Mouse (Mus musculus) frontal cortex, adult (tissue): ENCODE measurements around the gene Tmem121b.

Source experiments
- ATAC-seq: cut with Nextera tagmentation; 2 replicates; pipeline ENCODE4 v1.9.2; 2017; ENCODE audit warnings: mild to moderate bottlenecking, moderate library complexity, mixed read lengths; ENCODE audit not compliant: low TSS enrichment

The Tmem121b gene

DNA sequence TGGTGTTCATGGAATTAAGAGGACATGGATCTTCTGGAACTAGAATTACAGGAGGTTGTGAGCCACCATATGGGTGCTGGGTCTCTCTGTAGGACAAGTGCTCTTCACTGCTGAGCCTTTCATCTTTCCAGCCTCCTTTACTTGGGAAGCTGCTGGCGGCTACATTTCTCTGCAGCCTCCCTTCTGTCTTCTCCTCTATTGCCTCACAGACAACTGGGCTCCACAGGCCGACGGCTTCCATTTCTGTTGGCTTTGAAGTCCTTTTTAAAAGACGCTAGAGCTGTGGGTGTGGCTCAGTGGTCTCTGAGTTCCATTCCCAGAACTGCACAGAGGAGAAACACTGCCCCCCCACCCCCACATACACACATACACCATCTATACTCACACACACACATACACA lies 28.2 kb downstream of the Tmem121b start:
- no peak for ATAC-seq

GRCm38 (mm10) chr6:120464406-120464939 lies 29.1 kb downstream of the Tmem121b start:
- ATAC-seq, result no peak

DNA sequence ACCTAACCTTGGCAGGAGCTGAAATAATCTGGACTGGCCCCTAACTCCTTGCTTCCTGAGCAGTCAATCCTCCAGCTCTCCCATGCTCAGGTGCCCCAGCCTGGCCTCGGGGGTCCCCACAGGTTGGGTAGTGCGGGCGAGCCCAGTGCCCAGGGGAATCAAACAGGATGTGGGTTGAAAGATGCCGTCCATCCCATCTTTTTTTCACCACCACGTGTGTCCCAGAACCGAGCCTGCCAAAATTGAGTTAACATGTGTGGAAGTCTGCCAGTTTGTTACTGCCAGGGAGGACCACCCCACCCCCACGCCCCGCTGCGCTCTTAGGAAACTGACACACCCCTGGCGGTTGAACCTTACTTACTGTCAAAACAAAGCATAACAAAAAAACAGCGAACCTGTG lies 29.7 kb downstream of the Tmem121b start:
- ATAC-seq, result no peak

- peak; percentile 80 for ATAC-seq
Measured at GRCm38 (mm10) chr6:120463086-120463871, 30.3 kb downstream of the Tmem121b start, which contains the start of gene Il17ra. TSS of gene Il17ra (plus strand) at chr6:120463247.

DNA sequence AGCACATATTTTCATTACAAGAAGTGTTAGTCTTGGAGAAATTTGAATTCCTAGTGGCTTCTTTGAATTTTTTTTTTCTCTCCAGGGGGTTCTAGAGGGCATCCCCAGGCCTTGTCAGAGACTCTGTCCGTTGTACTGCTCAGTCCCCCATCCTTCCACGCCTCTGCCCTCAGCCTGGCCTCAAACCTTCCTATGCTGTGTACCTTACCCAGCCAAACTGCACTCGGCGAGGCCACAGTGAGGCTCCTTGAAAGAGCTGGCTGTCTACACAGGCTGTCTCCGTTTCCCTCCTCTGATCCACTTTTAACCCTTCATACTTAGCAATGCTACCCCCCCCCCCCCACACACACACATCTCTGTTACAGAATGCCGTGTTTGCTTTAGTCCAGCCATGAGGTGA lies 31.4 kb downstream of the Tmem121b start:
- no peak for ATAC-seq

DNA sequence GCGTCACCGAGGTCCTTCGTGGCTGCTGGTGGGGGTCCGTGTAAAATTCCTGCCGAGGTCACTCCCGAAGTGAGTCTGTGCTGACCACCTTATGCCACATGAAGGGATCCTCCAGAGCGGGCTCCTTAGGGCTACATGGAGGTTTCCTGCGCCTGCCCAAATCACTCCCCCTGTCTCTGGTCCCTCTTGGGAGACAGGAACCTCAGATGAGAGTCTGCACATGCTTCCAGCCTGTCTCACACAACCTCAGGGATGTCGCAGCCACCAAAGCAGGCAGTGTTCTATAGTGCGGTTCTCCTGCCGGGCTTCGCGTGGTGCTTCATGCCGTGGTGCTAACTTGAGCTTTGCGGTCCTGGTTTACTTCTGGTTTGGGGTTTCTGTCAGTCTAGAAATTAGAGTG lies 32.4 kb downstream of the Tmem121b start:
- no peak for ATAC-seq

DNA sequence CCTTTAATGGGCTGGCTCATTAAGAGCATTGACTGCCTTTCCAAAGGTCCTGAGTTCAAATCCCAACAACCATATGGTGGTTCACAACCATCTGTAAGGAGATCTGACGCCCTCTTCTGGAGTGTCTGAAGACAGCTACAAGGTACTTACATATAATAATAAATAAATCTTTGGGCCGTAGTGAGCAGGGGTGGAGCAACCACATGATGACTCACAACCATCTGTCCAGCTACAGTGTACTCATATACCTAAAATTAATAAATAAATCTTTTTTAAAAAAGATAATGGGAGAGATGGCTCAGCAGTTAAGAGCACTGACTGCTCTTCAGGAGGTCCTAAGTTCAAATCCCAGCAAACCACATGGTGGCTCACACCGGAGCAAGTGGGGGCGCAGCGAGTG lies 35.9 kb downstream of the Tmem121b start:
- no peak for ATAC-seq

GRCm38 (mm10) chr6:120457074-120457473 lies 36.5 kb downstream of the Tmem121b start:
- no peak for ATAC-seq

DNA sequence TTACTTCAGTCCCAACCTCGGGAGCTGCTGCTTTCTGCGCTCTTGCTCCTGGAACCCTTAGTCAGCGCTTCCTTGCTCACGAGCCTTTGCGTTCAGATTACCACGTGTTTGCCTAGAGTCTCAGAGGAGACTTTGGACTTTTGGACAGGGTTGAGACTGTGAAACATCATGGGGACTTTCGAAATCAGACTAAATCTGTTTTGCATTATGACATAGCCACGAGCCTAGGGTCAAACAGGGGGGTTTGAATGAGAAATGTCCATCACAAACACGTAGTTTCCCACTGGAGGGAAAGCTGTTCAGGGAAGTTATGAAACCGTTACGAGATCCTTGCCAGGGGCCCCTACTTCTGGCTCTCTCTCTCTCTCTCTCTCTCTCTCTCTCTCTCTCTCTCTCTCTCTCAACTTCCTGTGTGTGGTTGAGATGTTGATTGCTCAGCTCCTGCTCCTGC lies 39.0 kb downstream of the Tmem121b start:
- ATAC-seq, result no peak

DNA sequence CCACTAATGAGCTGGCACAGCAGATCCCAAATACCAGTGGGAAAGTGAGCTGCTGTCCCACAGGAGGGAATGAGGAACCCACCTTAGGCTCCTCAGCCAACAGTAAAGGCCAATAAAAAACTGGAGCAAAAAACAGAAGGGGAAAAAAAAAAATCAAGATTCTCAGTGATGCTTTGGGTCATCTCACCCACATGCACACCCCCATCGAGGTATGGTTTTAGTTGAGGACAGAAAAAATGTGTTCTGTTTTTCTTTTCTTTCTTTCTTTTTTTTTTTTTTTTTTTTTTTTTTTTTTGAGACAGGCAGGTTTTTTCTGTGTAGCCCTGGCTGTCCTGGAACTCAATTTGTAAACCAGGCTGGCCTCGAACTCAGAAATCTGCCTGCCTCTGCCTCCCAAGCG lies 40.1 kb downstream of the Tmem121b start:
- ATAC-seq, result no peak

DNA sequence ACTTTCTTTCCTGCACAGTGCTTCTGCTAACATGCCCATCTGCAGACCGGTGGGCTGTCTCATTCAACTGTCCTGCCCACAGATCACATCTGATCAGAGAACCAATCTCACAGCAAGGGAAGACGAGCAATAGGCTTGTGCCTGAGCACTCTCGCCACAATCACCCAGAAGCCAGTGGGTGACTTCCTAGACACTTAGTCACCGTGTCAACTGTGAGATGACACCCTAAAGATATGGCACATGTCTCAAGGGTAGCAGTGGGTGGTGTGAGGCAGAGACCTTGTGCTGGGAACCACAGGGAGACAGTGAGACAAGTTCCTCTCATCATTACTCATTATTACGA lies 40.5 kb downstream of the Tmem121b start:
- ATAC-seq, result peak; percentile 19; the same call in 1 of the 2 replicates

DNA sequence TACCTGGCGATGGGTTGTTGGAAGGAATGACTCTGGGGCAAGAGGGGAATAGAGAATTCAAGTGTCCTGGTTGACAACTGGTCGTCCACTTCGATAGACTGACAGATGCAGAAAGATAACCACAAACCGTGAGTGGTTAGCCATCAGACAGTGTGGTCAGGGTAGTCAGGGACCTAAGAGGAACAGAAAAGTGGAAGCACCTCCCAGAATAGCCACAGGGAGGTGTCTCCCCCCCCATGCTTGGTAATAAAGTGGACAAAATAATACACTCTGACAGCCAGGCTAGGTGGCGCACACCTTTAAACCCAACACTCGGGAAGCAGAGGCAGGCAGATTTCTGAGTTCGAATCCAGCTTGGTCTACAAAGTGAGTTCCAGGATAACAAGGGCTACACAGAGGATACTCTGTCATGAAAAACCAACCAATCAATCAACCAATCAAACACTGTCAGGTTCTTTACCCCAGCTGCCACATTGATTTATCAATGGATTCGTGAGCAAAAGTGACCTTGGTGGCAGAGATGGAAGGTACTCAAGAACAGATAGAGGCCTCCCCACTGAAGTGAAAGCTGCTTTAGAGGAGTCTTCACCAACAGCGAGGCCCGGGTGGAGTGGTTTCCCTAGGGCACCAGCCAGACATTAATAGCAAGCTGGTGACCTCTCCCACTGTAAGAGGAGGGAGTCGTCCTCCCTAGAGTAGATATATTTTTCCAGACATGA lies 41.1 kb downstream of the Tmem121b start:
- ATAC-seq, result no peak

DNA sequence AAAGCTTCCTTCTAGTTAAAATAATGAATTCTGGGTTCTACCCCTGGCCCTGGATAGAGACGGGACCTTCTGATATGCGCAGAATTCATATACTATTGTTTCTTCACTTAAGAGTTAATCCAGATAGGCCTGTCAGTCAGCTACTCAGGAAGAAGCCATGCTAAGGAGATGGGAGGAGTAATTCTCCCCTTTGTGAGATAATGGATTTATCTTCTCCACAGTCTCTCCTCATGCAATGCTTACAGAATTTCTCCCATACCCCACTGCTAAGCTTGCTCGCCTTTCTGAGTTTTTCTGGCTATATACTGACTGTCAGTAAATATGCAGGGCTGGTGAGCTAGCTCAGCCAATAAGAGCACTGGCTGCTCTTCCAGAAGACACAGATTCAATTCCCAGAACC lies 43.4 kb downstream of the Tmem121b start:
- no peak for ATAC-seq

DNA sequence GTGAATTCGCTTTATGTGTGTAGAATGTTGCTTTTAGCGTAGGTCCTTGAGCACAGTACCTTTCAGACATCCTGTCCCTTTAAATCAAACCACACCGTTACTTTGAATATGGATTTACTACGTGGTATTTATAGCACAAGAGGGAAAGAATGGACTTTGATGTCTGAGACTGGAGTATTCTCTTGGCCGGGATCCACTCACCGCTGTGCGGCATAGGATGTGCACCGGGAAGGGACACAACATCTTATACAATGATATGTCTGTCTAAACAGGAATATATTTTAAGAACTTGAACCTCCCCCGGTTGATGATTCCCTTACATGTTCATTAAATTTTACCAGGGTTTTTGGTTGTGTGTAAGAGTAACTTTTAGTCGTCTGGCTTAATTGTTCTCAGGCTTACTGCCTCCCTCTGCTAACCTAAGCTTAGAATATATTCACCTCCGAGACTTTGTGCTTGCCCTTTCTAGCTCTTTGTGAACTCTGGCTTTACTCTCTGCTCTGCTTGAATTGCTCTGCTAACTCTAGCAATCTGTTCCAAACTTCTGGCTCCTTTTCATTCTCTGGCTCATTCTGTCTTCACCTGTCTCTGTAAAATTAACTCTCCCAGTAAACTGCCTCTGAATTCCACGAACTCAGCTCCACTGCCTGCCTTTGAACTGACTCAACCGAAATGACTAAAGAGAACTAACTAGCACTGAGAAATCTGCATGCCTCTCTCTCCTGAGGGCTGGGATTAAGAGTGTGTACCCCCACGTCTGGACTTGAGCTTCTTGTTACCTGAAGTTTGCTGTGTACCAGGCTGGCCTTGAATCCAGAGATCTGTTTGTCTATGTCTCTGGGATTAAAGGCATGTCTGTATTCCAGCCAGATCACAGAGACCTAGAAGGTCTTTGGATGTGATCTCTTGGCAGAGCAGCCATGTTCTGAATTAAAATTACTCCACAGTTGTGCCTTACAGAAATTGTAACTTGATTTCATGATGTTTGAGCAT lies 49.9 kb downstream of the Tmem121b start:
- peak; percentile 84 for ATAC-seq

GRCm38 (mm10) chr6:120442171-120442749 lies 51.3 kb downstream of the Tmem121b start:
- no peak for ATAC-seq
